Comparison of ENCODE assay signal across 8 mouse cellular contexts in the genomic region with DNA sequence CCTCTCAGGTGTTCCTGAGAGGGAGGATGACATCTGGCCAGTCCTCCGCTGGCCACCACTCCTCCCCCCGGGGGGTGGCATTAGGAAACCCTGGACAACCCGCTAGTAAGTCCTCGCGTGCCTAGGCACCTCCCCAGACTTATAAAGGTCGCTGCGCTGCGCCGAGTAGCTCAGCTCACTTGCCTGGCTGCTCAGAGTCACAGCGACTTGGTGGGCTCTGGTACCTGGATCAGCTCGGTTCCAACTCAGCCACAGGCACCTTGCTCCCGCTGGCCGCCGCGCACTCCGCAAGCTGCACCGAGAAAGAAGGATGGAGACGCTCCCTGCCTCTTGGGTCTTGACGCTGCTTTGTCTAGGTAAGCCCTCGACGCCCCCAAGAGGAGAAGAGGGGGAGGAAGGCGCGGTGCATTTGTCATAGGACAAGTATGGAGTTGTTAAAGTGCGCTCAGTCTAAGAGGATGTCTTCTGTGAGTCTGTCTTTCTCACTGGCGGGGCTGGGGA. TPM values are rescaled to one million over a fixed set of nuclear protein-coding genes. Genes with fewer than 3 reads are reported as not detected.
A peak's percentile ranks its signal among the peaks of the same experiment; 100 is the strongest.
DNase-seq lines count a peak whose midpoint lies in the region; ATAC-seq lines count a peak whose summit lies in the region.

Ereg (plus strand) TSS at position 173 of the 501 bp plus-strand sequence.

- peaks cover 14% of the 10 kb centered on the region for H3K4me1 ChIP-seq in lung, embryonic 15.5 days
- H3K4me1 ChIP-seq in stomach, embryonic 16.5 days (ENCODE audit: control insufficient read depth, insufficient read depth, low read length): peaks cover 3% of the 10 kb centered on the region; the same call in 1 of the 2 replicates

- no peaks in the 10 kb centered on the region for H3K9me3 ChIP-seq in lung, embryonic 15.5 days
- no peaks in the 10 kb centered on the region for H3K9me3 ChIP-seq in stomach, embryonic 16.5 days (replicated peaks; ENCODE audit: control insufficient read depth, low read length)

- under 1% methylated on average over 25 of the region's 25 CpGs for WGBS in lung, embryonic 15.5 days
- 2% methylated on average over 25 of the region's 25 CpGs for WGBS in stomach, embryonic 16.5 days

- no peak within 1 kb of the TSS for H3K27ac ChIP-seq in lung, embryonic 15.5 days
- no peak within 1 kb of the TSS for H3K27ac ChIP-seq in stomach, embryonic 16.5 days (ENCODE audit: low read length)

- peak within 1 kb of the TSS; percentile 39 for H3K4me3 ChIP-seq in lung, embryonic 15.5 days
- H3K4me3 ChIP-seq in stomach, embryonic 16.5 days (replicated peaks; ENCODE audit: low read length): peak within 1 kb of the TSS; percentile 42

- intact Hi-C loops in heart, postnatal 14 days (cut with DNase I): no loop called here

- H3K4me2 ChIP-seq in lung, embryonic 15.5 days: peak within 1 kb of the TSS; percentile 75
- peak within 1 kb of the TSS; percentile 68 for H3K4me2 ChIP-seq in stomach, embryonic 16.5 days (ENCODE audit: low read depth, low read length)

- no peak within 1 kb of the TSS for H3K9ac ChIP-seq in lung, embryonic 15.5 days
- H3K9ac ChIP-seq in stomach, embryonic 16.5 days (ENCODE audit: low read length): peak within 1 kb of the TSS; percentile 22; the same call in 1 of the 2 replicates

- H3K36me3 ChIP-seq in lung, embryonic 15.5 days: no peaks in the 10 kb centered on the region
- H3K36me3 ChIP-seq in stomach, embryonic 16.5 days (ENCODE audit: control insufficient read depth, insufficient read depth, low read length): no peaks in the 10 kb centered on the region

- peak; percentile 12 for DNase-seq in kidney, postnatal 4 days
- DNase-seq in kidney, adult 18-20 months: no peak
- DNase-seq in embryo, embryonic 10 days (ENCODE audit: low spot score): peak; percentile 75
- DNase-seq in heart, postnatal 14 days: peak; percentile 2 to 4
- no peak for DNase-seq in thymus, postnatal 10 days (ENCODE audit: low spot score in 2 of 2)
- no peak for DNase-seq in spleen, postnatal 14 days (ENCODE audit: low spot score in 2 of 2)

- peaks cover 18% of the 10 kb centered on the region for H3K27me3 ChIP-seq in lung, embryonic 15.5 days
- peaks cover 4% of the 10 kb centered on the region; the same call in 1 of the 2 replicates for H3K27me3 ChIP-seq in stomach, embryonic 16.5 days (ENCODE audit: control insufficient read depth, insufficient read depth, low read length)

- ATAC-seq in lung, embryonic 15.5 days (ENCODE audit: borderline replicate concordance, extremely low read depth, low FRiP score, low TSS enrichment): peak; percentile 46; the same call in 1 of the 2 replicates
- 0 out of 2 replicates have a peak, but pooled peaks have one; percentile 33 for ATAC-seq in stomach, embryonic 16.5 days (ENCODE audit: insufficient read depth, low FRiP score)

RNA-seq across cellular contexts. Expression of gene Ereg, which starts in this region (rescaled TPM):
- total RNA-seq in heart, postnatal 14 days (2021): under 1 TPM; 0.07 TPM
- polyA plus RNA-seq in lung, embryonic 15.5 days (2015; fragmentation: Nextera tagmentation; extraction: Ambion mirVana): 0.35 and 0.41 TPM in 2 replicates
- polyA plus RNA-seq in stomach, embryonic 16.5 days (2015; fragmentation: Nextera tagmentation; extraction: Ambion mirVana): 0.43 and 0.80 TPM in 2 replicates

Comparison
In these comparisons a context has a peak if more than half of its experiments do, and no peak if none do; other contexts are left out.
1. DNase-seq: peak in kidney, postnatal 4 days (2 of 2) and embryo, embryonic 10 days (single experiment); none in kidney, adult 18-20 months (single experiment), thymus, postnatal 10 days (0 of 2) and spleen, postnatal 14 days (0 of 2).
2. Peak in DNase-seq in heart, postnatal 14 days; RNA of the gene not detected or under 1 TPM.
3. Peak in ATAC-seq, H3K4me3 ChIP-seq and H3K4me2 ChIP-seq in lung, embryonic 15.5 days; RNA of the gene not detected or under 1 TPM.
4. Peak in ATAC-seq, H3K4me3 ChIP-seq, H3K9ac ChIP-seq and H3K4me2 ChIP-seq in stomach, embryonic 16.5 days; RNA of the gene not detected or under 1 TPM.